Mouse (Mus musculus): ENCODE results near the gene Tapbp. TPM values are rescaled to one million over a fixed set of nuclear protein-coding genes. Genes with fewer than 3 reads are reported as not detected.
"Not testable (repeated sequence)": the region's sequence is repeated elsewhere in the genome, so short reads cannot be mapped to it uniquely, and the experiment has no call there.

Tapbp gene
- polyA plus RNA-seq (2015; fragmentation: Nextera tagmentation; extraction: Ambion mirVana): 45.3 and 52.6 TPM in 2 replicates

GRCm38 (mm10) chr17:33915671-33916250, at the start of gene Tapbp, which contains the start of gene Zbtb22:
Gene Tapbp, plus strand, starts transcription at chr17:33915899.
Gene Zbtb22, plus strand, starts transcription at chr17:33915904.
- no peaks in the 10 kb centered on the region for H3K27me3 ChIP-seq
- peak within 1 kb of the TSS; percentile 87 for H3K27ac ChIP-seq
- peaks cover 54% of the 10 kb centered on the region for H3K4me1 ChIP-seq
- peaks cover 47% of the 10 kb centered on the region for H3K36me3 ChIP-seq
- peak; percentile 91 for ATAC-seq (ENCODE audit: borderline replicate concordance, extremely low read depth, low FRiP score, low TSS enrichment)
- H3K4me2 ChIP-seq: peak within 1 kb of the TSS; percentile 73
- peak within 1 kb of the TSS; percentile 58 for H3K4me3 ChIP-seq
- no peaks in the 10 kb centered on the region for H3K9me3 ChIP-seq
- under 1% methylated on average over 34 of the region's 34 CpGs for WGBS
- H3K9ac ChIP-seq: peak within 1 kb of the TSS; percentile 57

- H3K27me3 ChIP-seq; H3K4me2 ChIP-seq; ATAC-seq (ENCODE audit: borderline replicate concordance, extremely low read depth, low FRiP score, low TSS enrichment); H3K9me3 ChIP-seq; H3K27ac ChIP-seq; H3K9ac ChIP-seq; H3K4me1 ChIP-seq; H3K4me3 ChIP-seq: not testable (repeated sequence)
- peaks cover 28% of the 10 kb centered on the region for H3K36me3 ChIP-seq
- 86% methylated on average over 3 of the region's 12 CpGs for WGBS
Observed at GRCm38 (mm10) chr17:33873537-33873936, 42.2 kb upstream of the Tapbp start, which contains the start of gene Gm7029. Gene Gm7029, plus strand, starts transcription at chr17:33873837.

- no peaks in the 10 kb centered on the region for H3K9me3 ChIP-seq
- H3K27ac ChIP-seq: no peak overlapping the region
- no peaks in the 10 kb centered on the region for H3K27me3 ChIP-seq
- no peak overlapping the region for H3K4me3 ChIP-seq
- H3K36me3 ChIP-seq: peaks cover 31% of the 10 kb centered on the region
- 74% methylated on average over 8 of the region's 11 CpGs for WGBS
- no peak overlapping the region for H3K9ac ChIP-seq
- no peaks in the 10 kb centered on the region for H3K4me1 ChIP-seq
- no peak overlapping the region for H3K4me2 ChIP-seq
- no peak for ATAC-seq (ENCODE audit: borderline replicate concordance, extremely low read depth, low FRiP score, low TSS enrichment)
Observed at GRCm38 (mm10) chr17:33874411-33874810, 41.3 kb upstream of the Tapbp start.

- H3K4me3 ChIP-seq; H3K4me1 ChIP-seq; H3K9ac ChIP-seq; H3K27me3 ChIP-seq; H3K27ac ChIP-seq; ATAC-seq (ENCODE audit: borderline replicate concordance, extremely low read depth, low FRiP score, low TSS enrichment); H3K9me3 ChIP-seq; H3K4me2 ChIP-seq: not testable (repeated sequence)
- 69% methylated on average over 5 of the region's 5 CpGs for WGBS
- peaks cover 41% of the 10 kb centered on the region for H3K36me3 ChIP-seq
Observed at GRCm38 (mm10) chr17:33875797-33876196, 39.9 kb upstream of the Tapbp start.

- Histone ChIP-seq H3K36me3 (peaks cover 36% of the 10 kb centered on the region), H3K4me1 (peaks cover 16% of the 10 kb centered on the region; the same call in 1 of the 2 replicates)
- H3K9ac ChIP-seq; H3K27me3 ChIP-seq; H3K27ac ChIP-seq; H3K9me3 ChIP-seq; ATAC-seq (ENCODE audit: borderline replicate concordance, extremely low read depth, low FRiP score, low TSS enrichment); H3K4me2 ChIP-seq; H3K4me3 ChIP-seq: not testable (repeated sequence)
- WGBS: 92% methylated on average over 10 of the region's 11 CpGs
Observed at GRCm38 (mm10) chr17:33884320-33884719, 31.4 kb upstream of the Tapbp start.

- Histone ChIP-seq H3K36me3 (peaks cover 13% of the 10 kb centered on the region; the same call in 1 of the 2 replicates), H3K4me1 (peaks cover 17% of the 10 kb centered on the region; the same call in 1 of the 2 replicates)
- H3K27me3 ChIP-seq; H3K4me3 ChIP-seq; H3K9ac ChIP-seq; H3K9me3 ChIP-seq; ATAC-seq (ENCODE audit: borderline replicate concordance, extremely low read depth, low FRiP score, low TSS enrichment); H3K27ac ChIP-seq; H3K4me2 ChIP-seq: not testable (repeated sequence)
- 38% methylated on average over 2 of the region's 2 CpGs for WGBS
Observed at GRCm38 (mm10) chr17:33887802-33888201, 27.9 kb upstream of the Tapbp start.

- not testable (repeated sequence) for H3K27ac ChIP-seq; H3K4me3 ChIP-seq; H3K9me3 ChIP-seq; H3K9ac ChIP-seq; ATAC-seq (ENCODE audit: borderline replicate concordance, extremely low read depth, low FRiP score, low TSS enrichment); H3K27me3 ChIP-seq
- H3K36me3 ChIP-seq: peaks cover 13% of the 10 kb centered on the region; the same call in 1 of the 2 replicates
- peaks cover 17% of the 10 kb centered on the region; the same call in 1 of the 2 replicates for H3K4me1 ChIP-seq
- peak overlapping the region; percentile 62; the same call in 1 of the 2 replicates for H3K4me2 ChIP-seq
Observed at GRCm38 (mm10) chr17:33888230-33888629, 27.5 kb upstream of the Tapbp start.

GRCm38 (mm10) chr17:33889941-33890532, 25.7 kb upstream of the Tapbp start:
- Histone ChIP-seq H3K27ac (peak overlapping the region; percentile 75), H3K9ac (peak overlapping the region; percentile 66), H3K36me3 (peaks cover 10% of the 10 kb centered on the region; the same call in 1 of the 2 replicates), H3K4me3 (peak overlapping the region; percentile 73), H3K4me2 (peak overlapping the region; percentile 62), H3K4me1 (peaks cover 17% of the 10 kb centered on the region; the same call in 1 of the 2 replicates)
- ATAC-seq (ENCODE audit: borderline replicate concordance, extremely low read depth, low FRiP score, low TSS enrichment): peak; percentile 15
- not testable (repeated sequence) for H3K27me3 ChIP-seq, H3K9me3 ChIP-seq
- WGBS: under 1% methylated on average over 39 of the region's 44 CpGs

- peak within 1 kb of the TSS; percentile 73 for H3K4me3 ChIP-seq
- peak within 1 kb of the TSS; percentile 66 for H3K9ac ChIP-seq
- WGBS: under 1% methylated on average over 49 of the region's 49 CpGs
- peaks cover 7% of the 10 kb centered on the region; the same call in 1 of the 2 replicates for H3K36me3 ChIP-seq
- H3K4me2 ChIP-seq: peak within 1 kb of the TSS; percentile 62
- peaks cover 17% of the 10 kb centered on the region; the same call in 1 of the 2 replicates for H3K4me1 ChIP-seq
- no peaks in the 10 kb centered on the region for H3K9me3 ChIP-seq
- no peaks in the 10 kb centered on the region for H3K27me3 ChIP-seq
- ATAC-seq (ENCODE audit: borderline replicate concordance, extremely low read depth, low FRiP score, low TSS enrichment): peak; percentile 99
- peak within 1 kb of the TSS; percentile 75 for H3K27ac ChIP-seq
Observed at GRCm38 (mm10) chr17:33890533-33891059, 25.1 kb upstream of the Tapbp start, which contains the start of gene Kifc1. Gene Kifc1, minus strand, starts transcription at chr17:33890661.

- peaks cover 17% of the 10 kb centered on the region; the same call in 1 of the 2 replicates for H3K4me1 ChIP-seq
- H3K27ac ChIP-seq: no peak overlapping the region
- no peaks in the 10 kb centered on the region for H3K9me3 ChIP-seq
- no peaks in the 10 kb centered on the region; the same call in 1 of the 2 replicates for H3K36me3 ChIP-seq
- 40% methylated on average over 2 of the region's 2 CpGs for WGBS
- no peak for ATAC-seq (ENCODE audit: borderline replicate concordance, extremely low read depth, low FRiP score, low TSS enrichment)
- H3K9ac ChIP-seq: no peak overlapping the region
- no peak overlapping the region for H3K4me2 ChIP-seq
- H3K27me3 ChIP-seq: no peaks in the 10 kb centered on the region
- H3K4me3 ChIP-seq: no peak overlapping the region
Observed at GRCm38 (mm10) chr17:33891357-33891756, 24.3 kb upstream of the Tapbp start.

GRCm38 (mm10) chr17:33891892-33892291, 23.8 kb upstream of the Tapbp start:
- H3K9me3 ChIP-seq; H3K9ac ChIP-seq; H3K27me3 ChIP-seq; H3K4me2 ChIP-seq; H3K27ac ChIP-seq; H3K36me3 ChIP-seq; H3K4me3 ChIP-seq; ATAC-seq (ENCODE audit: borderline replicate concordance, extremely low read depth, low FRiP score, low TSS enrichment): not testable (repeated sequence)
- H3K4me1 ChIP-seq: peaks cover 17% of the 10 kb centered on the region; the same call in 1 of the 2 replicates
- WGBS: 69% methylated on average over 6 of the region's 6 CpGs

- Histone ChIP-seq H3K4me1 (peaks cover 17% of the 10 kb centered on the region; the same call in 1 of the 2 replicates), H3K27me3 (no peaks in the 10 kb centered on the region), H3K9me3 (no peaks in the 10 kb centered on the region), H3K27ac (no peak overlapping the region), H3K9ac (no peak overlapping the region), H3K4me2 (no peak overlapping the region), H3K36me3 (no peaks in the 10 kb centered on the region), H3K4me3 (no peak overlapping the region)
- no peak for ATAC-seq (ENCODE audit: borderline replicate concordance, extremely low read depth, low FRiP score, low TSS enrichment)
- WGBS: 27% methylated on average over 7 of the region's 7 CpGs
Observed at GRCm38 (mm10) chr17:33892429-33892828, 23.3 kb upstream of the Tapbp start.

Measured in lung, embryonic 15.5 days (tissue).